Mouse (Mus musculus) Muller cell, postnatal 12 days (primary cell): ENCODE measurements around the gene Trpm4.
A peak's percentile ranks its signal among the peaks of the same experiment; 100 is the strongest.

Experiments used
- DNase-seq: peaks from one replicate; pipeline ENCODE4 v3.0.0-alpha.2; 2015; ENCODE audit errors: inconsistent ontology term

The Trpm4 gene

GRCm38 (mm10) chr7:45312686-45313453 lies 20.7 kb downstream of the Trpm4 start:
- peak; percentile 59 for DNase-seq

GRCm38 (mm10) chr7:45312023-45312422 lies 21.6 kb downstream of the Trpm4 start:
- DNase-seq: no peak

GRCm38 (mm10) chr7:45309455-45309854 lies 24.1 kb downstream of the Trpm4 start:
- DNase-seq: peak; percentile 51

GRCm38 (mm10) chr7:45308551-45309240 lies 24.9 kb downstream of the Trpm4 start:
- DNase-seq: no peak

GRCm38 (mm10) chr7:45305275-45305674 lies 28.3 kb downstream of the Trpm4 start:
- peak; percentile 42 for DNase-seq

GRCm38 (mm10) chr7:45304869-45305268 lies 28.7 kb downstream of the Trpm4 start:
- DNase-seq: no peak

- DNase-seq: no peak
Measured at GRCm38 (mm10) chr7:45302626-45303025, 31.0 kb downstream of the Trpm4 start.

- peak; percentile 22 for DNase-seq
Measured at GRCm38 (mm10) chr7:45300270-45300669, 33.3 kb downstream of the Trpm4 start.

GRCm38 (mm10) chr7:45299752-45300151 lies 33.8 kb downstream of the Trpm4 start:
- peak; percentile 62 for DNase-seq

GRCm38 (mm10) chr7:45297563-45297962 lies 36.0 kb downstream of the Trpm4 start:
- DNase-seq: no peak

- no peak for DNase-seq
Measured at GRCm38 (mm10) chr7:45296626-45297025, 37.0 kb downstream of the Trpm4 start.

- DNase-seq: no peak
Measured at GRCm38 (mm10) chr7:45286486-45286885, 47.1 kb downstream of the Trpm4 start.

- DNase-seq: peak; percentile 38
Measured at GRCm38 (mm10) chr7:45277136-45277760, 56.3 kb downstream of the Trpm4 start, which contains the start of gene Slc6a21. Gene Slc6a21, plus strand, starts transcription at chr7:45277513.

GRCm38 (mm10) chr7:45273672-45274071 lies 59.9 kb downstream of the Trpm4 start:
- no peak for DNase-seq

GRCm38 (mm10) chr7:45272786-45273412 lies 60.7 kb downstream of the Trpm4 start:
- DNase-seq: peak; percentile 63

GRCm38 (mm10) chr7:45265518-45265917 lies 68.1 kb downstream of the Trpm4 start:
- no peak for DNase-seq

GRCm38 (mm10) chr7:45264348-45264747 lies 69.2 kb downstream of the Trpm4 start:
- DNase-seq: no peak

GRCm38 (mm10) chr7:45263006-45263607 lies 70.5 kb downstream of the Trpm4 start:
- DNase-seq: no peak

- no peak for DNase-seq
Measured at GRCm38 (mm10) chr7:45262266-45262665, 71.3 kb downstream of the Trpm4 start.

GRCm38 (mm10) chr7:45259281-45259680 lies 74.3 kb downstream of the Trpm4 start:
- no peak for DNase-seq

GRCm38 (mm10) chr7:45257063-45257840 lies 76.3 kb downstream of the Trpm4 start:
- peak; percentile 22 for DNase-seq
